Mouse (Mus musculus) ovary, postnatal 10 days (tissue): ENCODE measurements around the gene Mbtps1.

Experiments
- DNase-seq: peaks from one replicate; pipeline ENCODE4 v3.0.0; 2022; ENCODE audit warnings: low spot score

Mbtps1 gene

DNA sequence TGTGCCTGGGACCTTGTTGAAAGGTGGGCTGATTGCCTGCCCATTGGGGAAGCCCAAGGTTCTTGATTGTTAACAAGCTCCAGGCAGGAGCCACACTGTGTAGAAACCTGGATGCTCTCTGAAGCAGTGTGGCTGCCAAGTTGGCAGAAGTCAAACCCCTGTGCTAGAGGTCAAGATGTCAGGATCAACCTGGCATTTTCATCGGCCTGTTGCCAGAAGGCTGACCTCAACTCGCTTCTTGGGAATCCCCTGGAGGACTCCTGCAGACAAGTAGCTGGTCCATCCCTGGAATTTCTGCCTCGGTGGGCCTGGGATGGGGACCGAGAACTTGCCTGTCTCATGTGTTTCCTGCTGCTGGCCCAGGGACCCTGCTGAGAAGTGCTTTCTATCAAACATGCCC, 56.4 kb downstream of the Mbtps1 start:
- no peak for DNase-seq

DNA sequence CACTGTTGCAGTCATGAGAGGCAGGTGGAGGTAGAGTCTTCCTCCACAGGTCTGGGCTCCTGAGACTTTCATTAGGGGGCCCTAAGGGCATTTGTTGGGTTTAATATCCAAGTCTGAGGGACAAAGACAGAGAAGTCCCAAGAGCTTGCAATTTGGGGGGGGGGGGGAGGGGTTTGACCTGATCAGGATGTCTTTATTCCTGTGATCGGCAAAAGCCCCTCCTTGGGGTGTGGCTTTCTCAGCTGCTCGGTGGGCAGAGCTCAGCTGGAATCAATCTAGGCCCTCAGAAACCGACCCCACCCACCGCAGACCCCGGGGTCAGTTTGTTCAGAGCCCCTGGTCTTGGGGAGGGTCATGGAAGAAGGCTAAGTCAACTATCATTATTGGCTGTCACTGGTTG, 56.9 kb downstream of the Mbtps1 start, which contains the start of gene Slc38a8:
Gene Slc38a8 (minus strand): TSS at position 101 of the 400 bp plus-strand sequence.
- no peak for DNase-seq

DNA sequence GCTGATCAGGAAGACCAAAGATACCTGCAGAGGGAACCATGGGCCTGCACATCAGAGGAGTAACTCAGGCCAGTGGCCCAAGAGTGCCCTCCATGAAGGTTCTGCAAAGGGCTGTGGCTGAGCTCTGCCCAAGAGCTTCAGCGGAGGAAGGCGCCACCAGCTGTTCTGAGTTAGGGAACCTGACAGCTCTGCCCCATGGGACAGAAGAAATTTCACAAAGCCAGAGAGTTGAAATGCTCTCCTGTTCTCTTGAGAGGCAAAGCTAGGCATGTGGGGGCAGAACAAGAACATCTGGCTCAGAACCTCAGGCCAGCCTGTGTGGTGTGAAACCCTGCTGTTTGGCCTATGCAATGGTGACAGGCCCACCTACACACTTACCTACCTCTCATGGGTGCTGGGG, 58.7 kb downstream of the Mbtps1 start:
- DNase-seq, result no peak

DNA sequence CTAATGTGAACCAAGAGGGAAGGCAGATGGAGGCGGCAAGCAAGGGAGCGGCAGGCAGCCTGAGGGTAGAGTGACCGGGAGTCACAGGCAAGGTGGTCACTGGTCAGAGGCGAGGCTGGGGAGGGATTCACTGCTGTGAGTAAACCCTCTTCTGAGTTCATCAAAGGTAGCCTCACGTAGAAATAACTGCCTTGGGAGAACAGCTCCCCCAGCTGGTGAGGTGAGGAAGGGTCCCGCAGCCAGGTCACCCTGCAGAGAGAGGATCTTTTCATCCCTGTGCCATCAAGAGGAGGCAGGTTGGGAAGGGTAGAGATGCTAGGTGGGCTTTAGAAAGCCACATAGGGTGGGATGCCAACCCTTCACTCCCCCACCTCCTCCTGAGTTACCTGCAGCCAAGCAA, 61.7 kb downstream of the Mbtps1 start:
- no peak for DNase-seq

DNA sequence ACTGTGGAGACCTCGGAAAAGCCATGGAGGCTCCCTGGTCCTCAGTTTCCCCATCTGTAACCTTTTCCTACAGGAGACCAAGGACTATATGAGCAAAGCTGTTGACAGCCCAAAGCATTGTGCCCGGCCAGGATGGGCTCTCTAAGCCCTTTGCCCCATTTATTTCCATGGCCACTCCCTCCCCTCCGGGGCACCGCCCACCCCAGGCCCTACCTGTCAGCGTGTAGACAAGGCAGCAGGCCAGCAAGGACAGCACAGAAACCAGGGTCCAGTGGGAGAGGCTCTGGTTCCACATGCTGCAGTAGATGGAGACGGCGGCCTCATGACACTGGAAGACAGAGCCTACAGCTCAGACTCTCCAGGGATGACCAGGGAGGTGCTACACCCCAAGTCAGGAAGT, 71.4 kb downstream of the Mbtps1 start:
- DNase-seq, result no peak

DNA sequence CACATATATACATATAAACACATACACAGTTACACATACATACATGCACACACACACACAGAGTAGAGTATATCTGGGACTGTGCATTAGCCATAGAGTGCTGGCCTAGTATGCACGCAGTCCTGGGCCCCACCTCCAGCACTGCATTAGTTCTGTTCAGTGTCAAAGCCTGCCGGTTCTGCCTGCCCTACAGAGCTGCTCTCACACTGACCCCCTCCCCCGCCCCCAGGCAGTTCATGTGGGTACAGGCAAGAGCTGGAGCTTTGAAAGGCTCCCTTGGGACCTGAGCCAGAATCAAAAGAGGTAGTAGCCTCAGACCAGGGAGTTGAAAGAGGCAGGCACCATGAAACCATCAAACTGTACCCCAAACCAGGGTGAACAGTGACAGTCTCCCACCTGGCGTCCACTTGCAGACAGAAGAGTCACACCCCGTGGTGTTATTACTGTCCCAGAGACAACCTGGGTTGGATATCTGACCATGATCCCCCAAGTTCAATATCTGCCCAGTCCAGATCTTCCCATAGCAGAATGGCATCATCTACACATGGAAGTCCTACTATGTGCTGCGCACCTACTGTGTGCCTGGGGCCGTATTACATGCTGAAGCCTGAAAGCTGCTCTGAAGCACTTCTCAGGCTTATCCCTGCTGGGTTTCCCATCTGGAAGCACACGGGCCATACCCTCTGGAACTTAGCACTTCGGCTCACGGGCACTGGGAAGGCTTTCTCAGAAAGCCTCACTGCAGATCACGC, 74.2 kb downstream of the Mbtps1 start:
- DNase-seq, result no peak

DNA sequence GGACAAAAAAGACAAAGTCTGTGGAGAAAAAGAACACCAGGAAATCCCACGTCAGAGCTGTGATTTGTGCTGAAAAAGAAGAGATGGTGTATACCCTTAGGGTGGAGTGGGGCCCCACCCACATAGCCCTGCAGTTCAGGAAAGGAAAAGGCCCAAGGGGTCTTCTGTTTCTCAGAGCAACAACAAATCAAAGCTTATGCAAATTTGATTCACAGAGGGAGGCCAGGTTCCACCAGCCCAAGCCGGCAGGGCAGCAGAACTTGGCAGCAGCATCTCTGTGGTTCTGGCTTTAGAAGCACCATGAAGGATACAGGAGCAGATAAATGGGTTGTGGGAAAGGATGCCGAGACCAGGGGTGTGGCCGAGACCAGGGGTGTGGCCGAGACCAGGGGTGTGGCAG, 79.9 kb downstream of the Mbtps1 start:
- no peak for DNase-seq

DNA sequence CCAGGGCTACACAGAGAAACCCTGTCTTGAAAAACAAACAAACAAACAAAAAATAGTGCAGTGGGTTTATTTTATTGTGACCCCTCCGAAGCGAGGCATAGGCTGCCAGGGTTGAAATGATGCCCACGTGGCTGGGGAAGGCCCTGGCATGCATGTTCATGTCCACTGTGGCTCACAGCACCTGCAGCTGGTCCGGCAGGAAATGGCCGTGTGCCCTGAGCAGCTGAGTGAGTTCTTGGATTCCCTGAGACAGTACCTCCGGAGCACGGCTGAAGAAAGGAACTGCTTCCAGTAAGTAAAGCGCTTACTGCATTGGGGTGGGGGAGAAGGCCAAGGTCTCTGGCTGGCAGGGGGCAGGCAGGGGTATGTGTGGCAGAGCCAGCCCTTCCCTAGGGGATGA, 90.4 kb downstream of the Mbtps1 start:
- DNase-seq, result no peak

DNA sequence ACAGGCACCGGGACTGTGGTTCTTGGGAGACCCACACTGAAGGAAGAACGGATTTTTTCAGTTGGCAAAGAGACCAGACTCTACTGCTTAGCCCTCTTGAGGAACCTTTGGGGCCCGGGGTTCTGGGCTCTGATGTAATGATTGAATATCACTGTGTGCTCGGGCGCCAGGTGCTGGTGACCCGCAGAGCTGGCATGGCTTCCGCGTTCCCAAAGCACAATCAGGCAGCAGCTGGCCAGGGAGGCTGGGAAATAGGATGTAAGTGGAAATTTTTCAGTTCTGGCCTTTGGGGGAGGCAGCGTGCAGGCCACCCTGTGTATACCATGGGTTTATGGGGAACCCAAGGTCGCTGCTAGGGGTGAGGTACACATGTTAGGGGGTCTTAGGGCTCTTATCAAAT, 91.7 kb downstream of the Mbtps1 start:
- no peak for DNase-seq

DNA sequence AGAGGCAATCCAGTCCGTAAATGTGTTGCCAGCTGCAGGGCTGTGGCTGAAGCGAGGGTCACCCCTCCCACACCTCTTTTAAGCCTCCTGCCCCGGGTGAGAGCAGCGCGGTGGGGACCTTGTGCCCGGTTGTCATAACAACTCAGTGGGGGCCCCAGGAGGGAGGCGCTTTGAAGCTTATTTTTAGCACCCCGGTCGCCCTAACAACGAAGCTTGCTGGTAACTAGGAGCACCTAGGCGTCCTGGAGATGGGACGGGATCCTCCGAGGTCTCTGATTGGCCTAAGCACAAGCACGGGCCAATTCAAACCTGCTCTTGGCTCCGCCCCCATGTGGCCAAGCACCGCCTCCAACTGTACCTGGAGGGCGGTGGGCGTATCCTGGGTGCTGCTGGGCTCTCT, 92.4 kb downstream of the Mbtps1 start:
- no peak for DNase-seq

DNA sequence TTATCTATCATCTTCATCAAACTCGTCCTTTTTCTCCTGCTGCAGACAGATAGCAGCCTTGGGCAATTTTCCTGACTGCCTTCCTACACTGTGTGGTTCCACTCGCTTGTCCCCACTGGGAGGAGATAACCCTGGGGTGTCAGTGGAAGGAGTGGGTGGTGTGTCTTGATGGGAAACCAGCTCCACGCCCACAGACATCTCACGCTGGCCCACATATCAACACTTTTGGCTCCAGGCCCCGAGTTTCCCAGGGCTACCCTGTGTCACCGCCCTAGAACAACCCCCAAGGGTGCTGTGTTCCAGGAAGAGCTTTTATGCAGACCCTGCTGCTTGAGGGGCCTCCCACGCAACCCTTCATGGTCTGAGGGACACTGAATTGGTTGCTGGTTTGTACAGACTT, 94.8 kb downstream of the Mbtps1 start:
- DNase-seq, result no peak

DNA sequence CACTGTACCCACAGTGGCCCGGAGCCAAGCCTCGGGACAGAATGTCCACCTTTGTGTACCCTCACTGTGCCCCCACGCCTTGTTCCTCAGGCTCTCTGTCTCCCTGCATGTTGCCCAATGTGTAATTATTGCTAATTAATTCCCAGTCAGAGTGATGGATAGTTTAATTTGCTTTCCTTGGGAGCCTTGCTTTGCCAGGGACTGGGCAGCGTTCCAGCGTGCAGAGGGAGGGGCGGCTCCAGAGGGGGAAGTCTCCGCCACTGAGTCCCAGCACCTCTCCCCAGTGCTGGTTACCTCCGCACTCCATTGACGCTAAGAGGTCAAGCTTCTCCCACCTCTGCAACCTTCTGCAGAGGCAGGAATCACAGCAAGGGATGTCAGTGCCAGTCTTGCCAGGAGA, 97.2 kb downstream of the Mbtps1 start:
- DNase-seq, result no peak

DNA sequence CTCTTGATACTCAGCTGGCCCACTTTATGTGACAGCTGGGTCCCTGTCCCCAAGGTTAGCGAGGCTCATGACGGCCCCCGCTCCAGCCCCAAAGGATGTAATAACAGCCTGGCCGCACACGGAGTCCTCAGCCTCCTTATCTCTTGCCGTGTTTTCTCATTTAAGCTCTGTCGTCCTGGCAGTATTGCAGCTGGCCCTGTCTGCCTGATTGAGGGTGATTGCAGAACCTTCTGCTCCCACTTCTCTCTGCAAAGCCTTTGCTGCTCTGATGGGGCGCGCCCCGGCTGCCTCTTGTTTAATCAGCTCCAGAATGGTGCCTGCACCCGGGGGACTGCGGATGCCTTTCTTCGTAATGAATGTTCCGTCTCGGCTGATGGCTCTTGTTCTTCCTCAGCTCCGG, 98.8 kb downstream of the Mbtps1 start:
- DNase-seq, result no peak
